Mouse (Mus musculus): ENCODE data around the gene Cds1. TPM values are rescaled to one million over a fixed set of nuclear protein-coding genes. Genes with fewer than 3 reads are reported as not detected.
"Not testable (repeated sequence)": the region's sequence is repeated elsewhere in the genome, so short reads cannot be mapped to it uniquely, and the experiment has no call there.

The Cds1 gene
- total RNA-seq, 2 experiments from 2014 or later: 57.2 to 58.8 TPM

- DNase-seq (ENCODE audit: low spot score in 2 of 2): peak in 1 of 2 experiments; percentile 18
Observed at GRCm38 (mm10) chr5:101825111-101825911, 60.4 kb downstream of the Cds1 start.

- DNase-seq (ENCODE audit: low spot score in 2 of 2): peak in 1 of 2 experiments; percentile 27
Observed at GRCm38 (mm10) chr5:101826531-101826970, 61.6 kb downstream of the Cds1 start.

- no peak for DNase-seq (ENCODE audit: low spot score in 2 of 2)
Observed at GRCm38 (mm10) chr5:101827477-101827876, 62.5 kb downstream of the Cds1 start.

- no peak for DNase-seq (ENCODE audit: low spot score in 2 of 2)
Observed at GRCm38 (mm10) chr5:101828932-101829331, 64.0 kb downstream of the Cds1 start.

GRCm38 (mm10) chr5:101830180-101830579, 65.2 kb downstream of the Cds1 start:
- no peak for DNase-seq (ENCODE audit: low spot score in 2 of 2)

GRCm38 (mm10) chr5:101832042-101832441, 67.1 kb downstream of the Cds1 start:
- DNase-seq (ENCODE audit: low spot score in 2 of 2): no peak

GRCm38 (mm10) chr5:101832991-101833390, 68.1 kb downstream of the Cds1 start:
- no peak for DNase-seq (ENCODE audit: low spot score in 2 of 2)

GRCm38 (mm10) chr5:101833875-101834274, 68.9 kb downstream of the Cds1 start:
- no peak for DNase-seq (ENCODE audit: low spot score in 2 of 2)

GRCm38 (mm10) chr5:101836221-101836620, 71.3 kb downstream of the Cds1 start:
- no peak for DNase-seq (ENCODE audit: low spot score in 2 of 2)

GRCm38 (mm10) chr5:101837605-101838004, 72.7 kb downstream of the Cds1 start:
- not testable (repeated sequence) for DNase-seq (ENCODE audit: low spot score in 2 of 2)

- DNase-seq (ENCODE audit: low spot score in 2 of 2): no peak
Observed at GRCm38 (mm10) chr5:101840476-101840875, 75.5 kb downstream of the Cds1 start.

GRCm38 (mm10) chr5:101845011-101845410, 80.1 kb downstream of the Cds1 start:
- DNase-seq (ENCODE audit: low spot score in 2 of 2): no peak

GRCm38 (mm10) chr5:101845930-101846329, 81.0 kb downstream of the Cds1 start:
- no peak for DNase-seq (ENCODE audit: low spot score in 2 of 2)

- DNase-seq (ENCODE audit: low spot score in 2 of 2): no peak
Observed at GRCm38 (mm10) chr5:101847323-101847722, 82.4 kb downstream of the Cds1 start.

- no peak for DNase-seq (ENCODE audit: low spot score in 2 of 2)
Observed at GRCm38 (mm10) chr5:101847762-101848161, 82.8 kb downstream of the Cds1 start.

- DNase-seq (ENCODE audit: low spot score in 2 of 2): no peak
Observed at GRCm38 (mm10) chr5:101851133-101851532, 86.2 kb downstream of the Cds1 start.

- DNase-seq (ENCODE audit: low spot score in 2 of 2): no peak
Observed at GRCm38 (mm10) chr5:101852116-101852680, 87.3 kb downstream of the Cds1 start.

GRCm38 (mm10) chr5:101854100-101854499, 89.2 kb downstream of the Cds1 start:
- DNase-seq (ENCODE audit: low spot score in 2 of 2): no peak

GRCm38 (mm10) chr5:101854667-101855066, 89.7 kb downstream of the Cds1 start:
- no peak for DNase-seq (ENCODE audit: low spot score in 2 of 2)

- DNase-seq (ENCODE audit: low spot score in 2 of 2): no peak
Observed at GRCm38 (mm10) chr5:101855475-101855874, 90.5 kb downstream of the Cds1 start.

GRCm38 (mm10) chr5:101858891-101859436, 94.0 kb downstream of the Cds1 start:
- no peak for DNase-seq (ENCODE audit: low spot score in 2 of 2)
